Mouse (Mus musculus) heart, embryonic 10.5 days (tissue): ENCODE data around the gene Dhodh. TPM values are rescaled to one million over a fixed set of nuclear protein-coding genes. Genes with fewer than 3 reads are reported as not detected.

ENCODE experiments used
- polyA plus RNA-seq: library from polyadenylated mRNA; unstranded; fragments of >200 nt; fragmentation: Nextera tagmentation; extraction: Ambion mirVana; gene quantifications from 2 replicates; pipeline ENCODE4 v1.2.1, GENCODE M21; 2016

Gene Dhodh
- polyA plus RNA-seq, 1 experiment from 2014 or later, result 57.1 TPM

Other genes with a start within 250 kb of the Dhodh start
- 0.08 and 0.15 TPM in 2 replicates for gene Pmfbp1, start 114.6 kb downstream of the Dhodh start, polyA plus RNA-seq
- gene Dhx38, start 42.8 kb downstream of the Dhodh start, polyA plus RNA-seq, result 24.7 and 26.1 TPM in 2 replicates
- 18.5 and 20.0 TPM in 2 replicates for gene Txnl4b, start 42.8 kb downstream of the Dhodh start, polyA plus RNA-seq
- 0.44 and 0.99 TPM in 2 replicates for gene Hp, start 29.5 kb downstream of the Dhodh start, polyA plus RNA-seq
- gene Pkd1l3, start 5.8 kb upstream of the Dhodh start, polyA plus RNA-seq, result 0.25 and 0.26 TPM in 2 replicates
- 100 and 103 TPM in 2 replicates for gene Ist1, start 84.6 kb upstream of the Dhodh start, polyA plus RNA-seq
- 18.5 and 23.4 TPM in 2 replicates for gene Zfp821, start 96.9 kb upstream of the Dhodh start, polyA plus RNA-seq
- gene Atxn1l, start 129.1 kb upstream of the Dhodh start, polyA plus RNA-seq, result 6.1 and 6.4 TPM in 2 replicates
- 38.9 and 43.3 TPM in 2 replicates for gene Ap1g1, start 169.9 kb upstream of the Dhodh start, polyA plus RNA-seq